Mouse (Mus musculus) liver (tissue): Measurements from ENCODE around the gene Cdkn2d.
A peak's percentile ranks its signal among the peaks of the same experiment; 100 is the strongest.
"Not testable (repeated sequence)": the region's sequence is repeated elsewhere in the genome, so short reads cannot be mapped to it uniquely, and the experiment has no call there.

Source experiments
- DNase-seq: peaks from one replicate; pipeline ENCODE4 v3.0.0-alpha.2; 2020; ENCODE audit warnings: mixed read lengths

Cdkn2d gene

GRCm38 (mm10) chr9:21291022-21291787, at the start of gene Cdkn2d:
Gene Cdkn2d, minus strand, starts transcription at chr9:21291407.
- peak; percentile 100 for DNase-seq

- DNase-seq: no peak
These were observed 49.2 kb upstream of the Cdkn2d start for GRCm38 (mm10) chr9:21340411-21340810.

GRCm38 (mm10) chr9:21337652-21338051, 46.4 kb upstream of the Cdkn2d start:
- peak; percentile 36 for DNase-seq

GRCm38 (mm10) chr9:21336491-21336890, 45.3 kb upstream of the Cdkn2d start:
- DNase-seq: no peak

GRCm38 (mm10) chr9:21335391-21335790, 44.2 kb upstream of the Cdkn2d start:
- DNase-seq: no peak

- DNase-seq: no peak
These were observed 43.5 kb upstream of the Cdkn2d start for GRCm38 (mm10) chr9:21334747-21335146.

GRCm38 (mm10) chr9:21333523-21333922, 42.3 kb upstream of the Cdkn2d start:
- no peak for DNase-seq

GRCm38 (mm10) chr9:21332161-21333061, 41.2 kb upstream of the Cdkn2d start:
- no peak for DNase-seq

- DNase-seq: no peak
These were observed 40.3 kb upstream of the Cdkn2d start for GRCm38 (mm10) chr9:21331365-21332140.

GRCm38 (mm10) chr9:21329699-21330289, 38.6 kb upstream of the Cdkn2d start:
- no peak for DNase-seq

GRCm38 (mm10) chr9:21329041-21329440, 37.8 kb upstream of the Cdkn2d start:
- no peak for DNase-seq

GRCm38 (mm10) chr9:21328041-21328440, 36.8 kb upstream of the Cdkn2d start:
- DNase-seq: no peak

- no peak for DNase-seq
These were observed 36.4 kb upstream of the Cdkn2d start for GRCm38 (mm10) chr9:21327569-21327968.

- no peak for DNase-seq
These were observed 33.1 kb upstream of the Cdkn2d start for GRCm38 (mm10) chr9:21324269-21324668.

GRCm38 (mm10) chr9:21322917-21323297, 31.7 kb upstream of the Cdkn2d start:
- DNase-seq: not testable (repeated sequence)

GRCm38 (mm10) chr9:21322211-21322916, 31.2 kb upstream of the Cdkn2d start:
- no peak for DNase-seq

- peak; percentile 78 for DNase-seq
These were observed 30.3 kb upstream of the Cdkn2d start for GRCm38 (mm10) chr9:21321513-21321835.

- DNase-seq: peak; percentile 91
These were observed 29.7 kb upstream of the Cdkn2d start, which contains the start of gene Slc44a2 for GRCm38 (mm10) chr9:21320619-21321512. Gene Slc44a2, plus strand, starts transcription at chr9:21320698.

GRCm38 (mm10) chr9:21320280-21320618, 29.0 kb upstream of the Cdkn2d start:
- DNase-seq: no peak

GRCm38 (mm10) chr9:21319503-21319902, 28.3 kb upstream of the Cdkn2d start:
- no peak for DNase-seq

GRCm38 (mm10) chr9:21318792-21319191, 27.6 kb upstream of the Cdkn2d start:
- no peak for DNase-seq
